Mouse (Mus musculus) erythroblast, adult 5-6 weeks (primary cell): ENCODE measurements around the gene Prkcq. TPM values are rescaled to one million over a fixed set of nuclear protein-coding genes. Genes with fewer than 3 reads are reported as not detected.
"Not testable (repeated sequence)": the region's sequence is repeated elsewhere in the genome, so short reads cannot be mapped to it uniquely, and the experiment has no call there.

Experiments used
- ATAC-seq: replicated peaks from 2 replicates; pipeline ENCODE4 v1.8.0; 2016; ENCODE audit warnings: moderate number of reproducible peaks, mild to moderate bottlenecking, moderate TSS enrichment, inconsistent platforms; ENCODE audit not compliant: poor library complexity, low FRiP score, severe bottlenecking
- total RNA-seq, 2 experiments: library from RNA; stranded (forward) in 1 of 2; stranded (reverse) in 1 of 2; fragments of 150-400 nt in 1 of 2; fragments of 200-764, 138-1000 nt in 1 of 2; gene quantifications; 2 replicates each; pipeline versions ENCODE4 v1.2.3 to v1.2.4; 2015 to 2017; ENCODE audit warnings: low replicate concordance in 2 of 2

Prkcq gene
- total RNA-seq, 2 experiments from 2014 or later, result 0.96 to 1.3 TPM

- no peak for ATAC-seq
Measured at GRCm38 (mm10) chr2:11336320-11336719, 164.4 kb downstream of the Prkcq start.

GRCm38 (mm10) chr2:11338931-11339839 is 167.3 kb downstream of the Prkcq start:
- ATAC-seq, result no peak

- ATAC-seq, result no peak
Measured at GRCm38 (mm10) chr2:11344691-11345090, 172.8 kb downstream of the Prkcq start.

- ATAC-seq, result not testable (repeated sequence)
Measured at GRCm38 (mm10) chr2:11346419-11346818, 174.5 kb downstream of the Prkcq start.

- no peak for ATAC-seq
Measured at GRCm38 (mm10) chr2:11347791-11348190, 175.9 kb downstream of the Prkcq start.
